Mouse (Mus musculus) G1E (cell line): ENCODE results near the gene Dedd.

Source experiments
- CTCF ChIP-seq: IDR thresholded peaks from 2 replicates; pipeline ENCODE4 v1.5.1; 2012; ENCODE audit warnings: low read depth, low read length, inconsistent platforms, mixed read lengths
- GATA1 ChIP-seq: IDR thresholded peaks from 2 replicates; pipeline ENCODE4 v1.6.1; 2012; ENCODE audit warnings: borderline replicate concordance, low read length, inconsistent platforms, mixed read lengths
- GATA2 ChIP-seq: IDR thresholded peaks from 2 replicates; pipeline ENCODE4 v1.6.1; 2012; ENCODE audit warnings: low read depth, low read length, inconsistent platforms, borderline replicate concordance
- POLR2AphosphoS5 ChIP-seq: IDR thresholded peaks from 2 replicates; pipeline ENCODE4 v1.6.1; 2012; ENCODE audit warnings: low read depth, low read length, inconsistent platforms; ENCODE audit not compliant: insufficient replicate concordance
- TAL1 ChIP-seq: conservative IDR thresholded peaks from 2 replicates; pipeline ENCODE4 v1.6.1; 2012; ENCODE audit warnings: low read depth, low read length, inconsistent platforms, mixed read lengths

DNA sequence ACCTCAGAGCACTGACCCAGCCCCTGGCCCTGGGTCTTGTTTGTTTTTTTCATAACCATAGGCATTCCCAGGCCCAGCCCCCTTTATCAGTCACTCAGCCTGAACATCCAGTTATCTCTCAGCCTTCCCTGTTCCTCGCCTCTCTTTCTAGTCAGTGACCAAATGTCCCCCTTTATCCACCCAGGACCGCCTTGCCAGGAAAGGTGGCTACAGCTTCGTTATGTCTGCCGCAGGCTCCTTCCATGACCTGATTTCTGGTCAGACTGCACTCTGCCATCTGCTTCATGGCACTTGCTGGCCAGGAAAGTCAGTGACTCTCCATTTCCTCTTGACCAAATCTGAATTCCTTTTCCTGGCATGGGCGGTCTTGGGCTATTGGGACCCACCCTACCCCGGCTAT, 49.4 kb downstream of the Dedd start:
- no peak for TF ChIP-seq CTCF
- TF ChIP-seq GATA1: no peak
- no peak for TF ChIP-seq GATA2
- TF ChIP-seq TAL1: no peak
- TF ChIP-seq POLR2AphosphoS5: no peak
